In genomic region chr3:37887711-37888110, GRCm38 (mm10) we compare ENCODE assay signal across 18 mouse cellular contexts.
"Had no signal": no experiment of that assay in that cellular context is flagged by ENCODE, and none has a peak within 500 bp of the region (broad histone marks: within the 10 kb centered on the region; RNA-seq: fewer than 3 reads in every experiment).

No protein-coding gene starts in this region.

- H3K27me3 ChIP-seq: limb, embryonic 12.5 days; limb, embryonic 15.5 days; liver, embryonic 12.5 days; liver, embryonic 15.5 days; midbrain, embryonic 13.5 days had no signal

- H3K9me3 ChIP-seq: limb, embryonic 15.5 days; liver, embryonic 12.5 days; liver, embryonic 15.5 days; neural tube, embryonic 13.5 days had no signal

- H3K4me3 ChIP-seq: limb, embryonic 12.5 days; limb, embryonic 15.5 days; liver, embryonic 12.5 days; liver, embryonic 15.5 days; megakaryocyte, embryonic 14.5 days; midbrain, embryonic 10.5 days; midbrain, embryonic 13.5 days; myocyte; neural tube, embryonic 13.5 days had no signal

- H3K4me1 ChIP-seq: limb, embryonic 12.5 days; limb, embryonic 15.5 days; liver, embryonic 15.5 days; midbrain, embryonic 13.5 days; neural tube, embryonic 13.5 days had no signal

- DNase-seq: kidney, postnatal 4 days; left cerebral cortex, postnatal 4 days; retina, postnatal 1 day; right cerebral cortex, postnatal 25 days; spleen, adult 18-20 months; thymus, adult 2 months; thymus, postnatal 14 days; thymus, postnatal 4 days had no signal

- H3K9ac ChIP-seq: limb, embryonic 12.5 days; limb, embryonic 15.5 days; liver, embryonic 12.5 days; liver, embryonic 15.5 days; lung, embryonic 14.5 days; midbrain, embryonic 13.5 days; neural tube, embryonic 13.5 days had no signal

- H3K36me3 ChIP-seq: limb, embryonic 12.5 days; limb, embryonic 15.5 days; liver, embryonic 12.5 days; liver, embryonic 15.5 days; midbrain, embryonic 10.5 days; midbrain, embryonic 13.5 days; neural tube, embryonic 13.5 days had no signal

- H3K27ac ChIP-seq: limb, embryonic 12.5 days; limb, embryonic 15.5 days; liver, embryonic 12.5 days; midbrain, embryonic 10.5 days; midbrain, embryonic 13.5 days; neural tube, embryonic 13.5 days had no signal
